Mouse (Mus musculus) liver, embryonic 13.5 days (tissue): ENCODE data around the gene Immp2l. TPM values are rescaled to one million over a fixed set of nuclear protein-coding genes. Genes with fewer than 3 reads are reported as not detected.

Experiments
- ATAC-seq: fragments of 200-750 bp; cut with Nextera tagmentation; 2 replicates; pipeline ENCODE4 v1.8.0; 2017; ENCODE audit warnings: low read depth, mild to moderate bottlenecking, moderate number of reproducible peaks, moderate library complexity
- DNase-seq: peaks from one replicate; pipeline ENCODE4 v3.0.0; 2022
- H3K27ac ChIP-seq: fragments of 300-500 bp; sonication (generic); 2 replicates; pipeline ENCODE4 v1.5.1; 2015; ENCODE audit warnings: moderate library complexity, mild to moderate bottlenecking, inconsistent platforms
- H3K27me3 ChIP-seq: fragments of 300-500 bp; sonication (generic); 2 replicates; pipeline ENCODE4 v1.6.1; 2015; ENCODE audit warnings: mild to moderate bottlenecking, inconsistent platforms
- H3K36me3 ChIP-seq: fragments of 300-500 bp; sonication (generic); 2 replicates; pipeline ENCODE4 v1.6.1; 2015; ENCODE audit warnings: mild to moderate bottlenecking, inconsistent platforms
- H3K4me1 ChIP-seq: fragments of 300-500 bp; sonication (generic); replicated peaks from 2 replicates; pipeline ENCODE4 v1.6.1; 2015; ENCODE audit warnings: inconsistent platforms
- H3K4me2 ChIP-seq: fragments of 300-500 bp; sonication (generic); 2 replicates; pipeline ENCODE4 v1.6.1; 2015; ENCODE audit warnings: inconsistent platforms, mild to moderate bottlenecking, moderate library complexity
- H3K4me3 ChIP-seq: fragments of 300-500 bp; sonication (generic); replicated peaks from 2 replicates; pipeline ENCODE4 v1.5.1; 2015; ENCODE audit warnings: mild to moderate bottlenecking, inconsistent platforms
- H3K9ac ChIP-seq: fragments of 300-500 bp; sonication (generic); 2 replicates; pipeline ENCODE4 v1.6.1; 2015; ENCODE audit warnings: mild to moderate bottlenecking, inconsistent platforms
- H3K9me3 ChIP-seq: fragments of 300-500 bp; sonication (generic); replicated peaks from 2 replicates; pipeline ENCODE4 v1.6.1; 2016; ENCODE audit warnings: inconsistent platforms
- whole genome bisulfite sequencing: fragments of 180-500 bp; shearing (Covaris S2); methylation state at CpG from one replicate; pipeline ENCODE4 v1.1.7; 2015; ENCODE audit not compliant: insufficient replicate concordance; 5-methylcytosine and 5-hydroxymethylcytosine counted together
- polyA plus RNA-seq: library from polyadenylated mRNA; unstranded; fragments of >200 nt; fragmentation: Nextera tagmentation; extraction: Ambion mirVana; gene quantifications from 2 replicates; pipeline ENCODE4 v1.2.1, GENCODE M21; 2015

Gene Immp2l
- polyA plus RNA-seq, 1 experiment from 2014 or later, result 10.8 TPM

DNA sequence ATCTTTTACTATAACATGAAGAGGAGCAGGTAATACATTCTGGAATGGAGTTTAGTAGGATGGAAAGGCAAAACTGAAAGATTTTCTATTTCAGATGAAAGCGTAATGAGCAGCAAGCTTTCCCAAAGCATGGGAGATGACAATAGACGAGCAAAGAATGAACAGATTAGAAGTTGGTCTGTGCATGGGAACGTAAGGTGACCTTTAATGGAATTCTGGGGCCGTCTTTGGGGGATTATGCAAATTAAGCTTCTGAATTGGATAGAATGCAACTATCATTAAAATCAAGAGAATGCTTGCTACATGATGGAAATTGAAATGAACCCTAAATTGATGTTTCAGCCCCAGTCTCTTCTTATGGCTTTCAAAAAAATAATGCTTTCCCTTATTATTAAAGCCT is 619.4 kb downstream of the Immp2l start:
- Histone ChIP-seq H3K4me3 (no peak overlapping the region), H3K4me1 (no peaks in the 10 kb centered on the region), H3K27me3 (no peaks in the 10 kb centered on the region), H3K27ac (no peak overlapping the region), H3K9me3 (no peaks in the 10 kb centered on the region), H3K36me3 (no peaks in the 10 kb centered on the region), H3K9ac (no peak overlapping the region), H3K4me2 (no peak overlapping the region)
- ATAC-seq (no peak), DNase-seq (no peak)
- 50% methylated on average over 4 of the region's 4 CpGs for WGBS

DNA sequence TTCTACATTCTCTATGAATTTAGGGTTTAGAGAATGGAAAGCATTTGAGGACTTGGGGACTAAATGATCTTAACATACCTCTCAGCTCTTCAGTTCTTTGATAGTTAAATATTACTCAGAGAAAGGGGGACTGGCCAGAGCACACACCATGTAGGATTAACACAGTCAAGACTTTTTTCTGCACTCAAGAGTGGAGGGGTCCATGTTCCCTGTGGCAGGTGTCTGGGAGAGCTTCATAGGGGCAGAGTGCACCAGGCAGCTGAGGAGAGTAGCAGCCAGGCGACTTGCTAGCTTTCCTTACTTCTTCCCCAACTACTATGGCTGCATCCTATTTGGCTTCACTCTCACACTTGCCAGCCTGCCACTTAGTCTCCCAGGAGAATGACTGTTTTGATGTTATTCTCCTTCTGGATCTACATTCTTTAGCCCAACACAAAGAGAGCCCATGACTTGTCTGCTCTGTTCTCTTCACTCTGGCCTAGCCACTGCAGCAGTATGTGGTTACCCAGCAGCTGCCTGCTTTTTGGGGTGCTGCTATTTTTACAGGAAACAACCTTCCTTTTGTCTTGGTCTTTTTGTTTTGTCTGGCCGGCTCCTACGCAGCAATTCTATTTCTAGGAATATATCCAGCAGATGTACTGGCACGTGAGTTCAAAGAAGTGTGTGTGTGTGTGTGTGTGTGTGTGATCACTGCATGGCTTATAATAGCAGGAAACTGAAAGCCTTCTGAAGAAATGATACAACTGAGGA is 621.1 kb downstream of the Immp2l start:
- no peak overlapping the region for H3K4me3 ChIP-seq
- no peaks in the 10 kb centered on the region for H3K27me3 ChIP-seq
- no peaks in the 10 kb centered on the region for H3K4me1 ChIP-seq
- ATAC-seq (no peak), DNase-seq (no peak)
- no peak overlapping the region for H3K27ac ChIP-seq
- 68% methylated on average over 4 of the region's 4 CpGs for WGBS
- H3K9ac ChIP-seq, result no peak overlapping the region
- no peaks in the 10 kb centered on the region for H3K36me3 ChIP-seq
- no peak overlapping the region for H3K4me2 ChIP-seq
- no peaks in the 10 kb centered on the region for H3K9me3 ChIP-seq

GRCm38 (mm10) chr12:41646956-41647575 is 623.2 kb downstream of the Immp2l start:
- Histone ChIP-seq H3K4me3 (no peak overlapping the region), H3K27ac (no peak overlapping the region), H3K4me1 (no peaks in the 10 kb centered on the region), H3K9me3 (no peaks in the 10 kb centered on the region), H3K27me3 (no peaks in the 10 kb centered on the region), H3K9ac (no peak overlapping the region), H3K36me3 (no peaks in the 10 kb centered on the region), H3K4me2 (no peak overlapping the region)
- WGBS, result 29% methylated on average over 5 of the region's 5 CpGs
- ATAC-seq (no peak), DNase-seq (no peak)

DNA sequence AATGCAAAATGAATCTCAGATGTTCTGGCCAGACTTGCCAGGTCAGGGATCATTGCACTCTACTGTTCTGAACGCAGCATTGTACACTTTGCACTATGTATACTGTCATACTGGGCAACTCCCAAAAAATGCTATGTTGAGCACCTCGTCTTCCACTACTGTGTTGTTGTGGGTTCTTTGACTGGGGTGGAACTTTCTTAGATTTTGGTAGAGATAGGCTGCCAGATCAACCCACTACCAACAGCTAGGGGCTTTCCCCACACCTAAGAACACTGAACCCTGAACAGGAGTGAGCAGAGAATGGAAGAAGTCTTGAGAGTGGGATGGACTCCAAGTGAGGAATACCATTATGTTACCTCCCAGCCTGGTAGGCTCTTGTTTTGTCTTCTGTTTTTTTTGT is 623.8 kb downstream of the Immp2l start:
- no peaks in the 10 kb centered on the region for H3K36me3 ChIP-seq
- ATAC-seq (no peak), DNase-seq (no peak)
- 64% methylated on average over 2 of the region's 2 CpGs for WGBS
- H3K27me3 ChIP-seq, result no peaks in the 10 kb centered on the region
- H3K4me1 ChIP-seq, result no peaks in the 10 kb centered on the region
- no peaks in the 10 kb centered on the region for H3K9me3 ChIP-seq
- H3K27ac ChIP-seq, result no peak overlapping the region
- H3K9ac ChIP-seq, result no peak overlapping the region
- H3K4me2 ChIP-seq, result no peak overlapping the region
- H3K4me3 ChIP-seq, result no peak overlapping the region

DNA sequence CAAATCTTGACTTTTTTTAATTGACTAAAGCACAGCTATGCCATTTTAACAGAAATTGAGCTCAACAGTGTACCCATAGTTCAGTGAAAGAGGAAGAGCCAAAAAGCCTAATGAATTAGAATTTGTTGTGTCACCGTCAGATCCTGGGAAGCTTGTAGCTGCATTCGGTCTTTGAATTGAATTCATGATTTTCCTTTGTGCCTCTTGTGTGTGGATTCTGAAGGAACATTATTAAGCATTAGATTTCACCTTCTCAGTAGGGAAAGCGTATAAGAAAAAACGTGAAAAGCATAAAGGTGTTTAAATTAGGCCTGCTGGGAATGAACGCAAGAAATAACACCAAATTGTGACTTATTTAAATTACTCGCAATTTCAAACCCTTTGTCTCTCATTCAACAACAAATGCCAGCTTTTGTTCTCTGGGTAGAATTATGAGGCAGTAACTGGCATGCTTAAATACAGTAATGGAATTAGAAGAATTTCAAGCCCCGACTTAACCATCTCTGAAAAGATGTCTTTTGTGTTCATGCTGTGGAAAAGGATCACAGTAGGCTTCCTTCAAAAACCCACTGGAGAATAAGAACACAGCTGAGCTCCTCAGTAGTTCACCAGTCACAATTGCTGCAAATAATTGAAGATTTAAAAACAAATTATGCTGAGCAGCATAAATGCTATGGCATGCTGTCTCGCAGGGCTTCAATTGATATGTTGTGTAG is 626.1 kb downstream of the Immp2l start:
- no peaks in the 10 kb centered on the region for H3K27me3 ChIP-seq
- H3K9ac ChIP-seq, result no peak overlapping the region
- no peak overlapping the region for H3K27ac ChIP-seq
- no peaks in the 10 kb centered on the region for H3K36me3 ChIP-seq
- WGBS, result 71% methylated on average over 8 of the region's 8 CpGs
- no peaks in the 10 kb centered on the region for H3K4me1 ChIP-seq
- DNase-seq, result no peak
- no peak overlapping the region for H3K4me3 ChIP-seq
- no peak for ATAC-seq
- H3K4me2 ChIP-seq, result no peak overlapping the region
- no peaks in the 10 kb centered on the region for H3K9me3 ChIP-seq

DNA sequence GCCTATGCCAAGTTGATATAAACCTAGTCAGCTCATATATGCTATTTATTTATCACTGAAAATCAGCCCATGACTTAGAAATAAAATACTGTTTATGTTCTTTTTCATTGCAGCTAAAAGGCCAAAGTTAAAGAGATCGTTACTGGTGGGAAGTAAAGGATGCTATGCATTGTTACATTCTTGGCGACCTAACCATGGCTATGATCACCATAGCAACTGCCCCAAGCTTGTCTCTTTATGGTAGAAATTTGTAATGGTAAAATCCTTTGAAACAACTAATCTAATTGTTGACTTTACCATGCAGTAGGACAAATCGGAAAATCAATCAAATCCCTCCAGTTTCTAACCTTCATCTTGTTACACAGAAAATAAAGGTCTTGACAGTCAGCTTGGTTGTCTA is 644.4 kb downstream of the Immp2l start:
- no peak overlapping the region for H3K4me2 ChIP-seq
- 64% methylated on average over 3 of the region's 3 CpGs for WGBS
- no peak for DNase-seq
- no peaks in the 10 kb centered on the region for H3K4me1 ChIP-seq
- no peak overlapping the region for H3K4me3 ChIP-seq
- no peak for ATAC-seq
- no peak overlapping the region for H3K27ac ChIP-seq
- H3K9me3 ChIP-seq, result no peaks in the 10 kb centered on the region
- no peaks in the 10 kb centered on the region for H3K27me3 ChIP-seq
- no peak overlapping the region for H3K9ac ChIP-seq
- no peaks in the 10 kb centered on the region for H3K36me3 ChIP-seq

DNA sequence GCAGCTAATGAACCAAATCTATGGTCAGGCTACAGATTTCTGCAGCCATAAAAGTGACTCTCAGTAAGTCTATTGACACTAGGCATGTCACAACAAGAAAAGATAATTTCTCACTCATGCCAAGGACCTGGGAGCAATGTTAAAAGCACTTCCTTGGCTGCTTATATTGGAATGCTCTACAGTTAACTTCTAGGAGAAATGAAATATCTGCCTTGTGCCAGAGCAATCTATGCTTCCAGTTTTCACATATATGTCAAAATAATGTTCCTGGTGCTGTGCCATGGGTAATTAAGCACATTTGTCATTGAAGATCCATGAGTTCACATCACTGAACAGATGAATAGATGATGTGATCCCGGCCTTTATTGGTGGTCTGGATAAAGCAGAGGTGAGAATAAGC is 645.6 kb downstream of the Immp2l start:
- WGBS, result 47% methylated on average over 1 of the region's 1 CpGs
- no peak for ATAC-seq
- no peak for DNase-seq

DNA sequence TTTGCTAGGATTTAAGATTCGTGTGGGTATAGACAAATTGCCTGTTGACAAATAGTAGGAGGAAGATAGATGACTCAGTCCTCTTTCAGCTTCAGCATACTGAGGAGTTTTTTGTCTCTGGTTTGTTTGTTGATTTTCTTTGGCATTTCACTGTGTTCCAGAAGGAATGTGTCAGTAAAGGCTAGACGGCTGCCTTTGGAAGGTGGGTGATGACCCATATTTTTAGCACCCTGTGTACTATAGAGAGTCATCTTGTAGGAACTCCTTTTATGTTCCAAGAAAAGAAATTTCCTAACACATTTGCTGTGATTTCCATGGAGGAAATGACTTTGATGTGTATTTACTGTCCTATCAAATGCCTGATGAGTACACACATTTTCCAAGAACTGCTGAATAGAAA is 651.0 kb downstream of the Immp2l start:
- 72% methylated on average over 2 of the region's 2 CpGs for WGBS

More for the DNA sequence above, 645.6 kb downstream of the Immp2l start:
- H3K4me3 ChIP-seq, result no peak overlapping the region
- H3K4me2 ChIP-seq, result no peak overlapping the region
- H3K9me3 ChIP-seq, result no peaks in the 10 kb centered on the region
- H3K27me3 ChIP-seq, result no peaks in the 10 kb centered on the region
- no peaks in the 10 kb centered on the region for H3K36me3 ChIP-seq
- no peaks in the 10 kb centered on the region for H3K4me1 ChIP-seq
- no peak overlapping the region for H3K9ac ChIP-seq
- H3K27ac ChIP-seq, result no peak overlapping the region

DNA sequence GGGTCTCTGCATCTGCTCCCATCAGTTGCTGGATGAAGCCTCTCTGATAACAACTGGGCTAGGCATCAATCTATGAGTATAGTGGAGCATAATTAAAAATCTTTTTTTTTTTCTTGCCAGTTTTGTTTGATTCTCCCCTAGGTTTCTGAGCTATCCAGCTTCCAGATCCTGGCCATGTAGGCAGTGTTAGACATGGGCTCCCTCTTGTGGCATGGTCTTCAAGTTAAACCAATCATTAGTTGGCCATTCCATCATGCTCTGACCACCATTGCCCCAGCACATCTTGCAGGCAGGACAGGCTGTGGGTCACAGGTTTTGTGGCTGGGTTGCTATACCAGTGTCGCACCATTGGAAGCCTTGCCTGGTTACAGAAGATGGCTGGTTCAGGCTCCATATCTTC is 656.3 kb downstream of the Immp2l start:
- Histone ChIP-seq H3K9ac (no peak overlapping the region), H3K4me1 (no peaks in the 10 kb centered on the region), H3K4me3 (no peak overlapping the region), H3K27me3 (no peaks in the 10 kb centered on the region), H3K27ac (no peak overlapping the region), H3K4me2 (no peak overlapping the region), H3K9me3 (no peaks in the 10 kb centered on the region), H3K36me3 (no peaks in the 10 kb centered on the region)
- no peak for ATAC-seq
- WGBS, result 61% methylated on average over 1 of the region's 1 CpGs
- DNase-seq, result no peak

More for the DNA sequence above, 651.0 kb downstream of the Immp2l start:
- Histone ChIP-seq H3K27me3 (no peaks in the 10 kb centered on the region), H3K36me3 (no peaks in the 10 kb centered on the region), H3K4me3 (no peak overlapping the region), H3K4me1 (no peaks in the 10 kb centered on the region), H3K4me2 (no peak overlapping the region), H3K9me3 (no peaks in the 10 kb centered on the region), H3K9ac (no peak overlapping the region), H3K27ac (no peak overlapping the region)
- DNase-seq, result no peak
- no peak for ATAC-seq

GRCm38 (mm10) chr12:41682141-41682540 is 658.3 kb downstream of the Immp2l start:
- 62% methylated on average over 1 of the region's 1 CpGs for WGBS
- no peaks in the 10 kb centered on the region for H3K4me1 ChIP-seq
- ATAC-seq (no peak), DNase-seq (no peak)
- no peaks in the 10 kb centered on the region for H3K36me3 ChIP-seq
- H3K27ac ChIP-seq, result no peak overlapping the region
- no peaks in the 10 kb centered on the region for H3K27me3 ChIP-seq
- no peak overlapping the region for H3K4me2 ChIP-seq
- H3K9me3 ChIP-seq, result no peaks in the 10 kb centered on the region
- H3K9ac ChIP-seq, result no peak overlapping the region
- H3K4me3 ChIP-seq, result no peak overlapping the region

GRCm38 (mm10) chr12:41689809-41690208 is 665.9 kb downstream of the Immp2l start:
- WGBS, result 65% methylated on average over 3 of the region's 3 CpGs
- ATAC-seq, result no peak

More at GRCm38 (mm10) chr12:41689809-41690208, 665.9 kb downstream of the Immp2l start:
- Histone ChIP-seq H3K36me3 (no peaks in the 10 kb centered on the region), H3K4me2 (no peak overlapping the region), H3K9me3 (no peaks in the 10 kb centered on the region), H3K27me3 (no peaks in the 10 kb centered on the region), H3K27ac (no peak overlapping the region), H3K4me1 (no peaks in the 10 kb centered on the region), H3K9ac (no peak overlapping the region), H3K4me3 (no peak overlapping the region)
- no peak for DNase-seq
